In genomic region chr12:80023107-80024078, GRCm38 (mm10) we compare ENCODE assay signal across 8 mouse cellular contexts.
DNase-seq lines count a peak whose midpoint lies in the region; ATAC-seq and TF ChIP-seq lines count a peak whose summit lies in the region.

No protein-coding gene starts in this region.

- no peaks in the 10 kb centered on the region for H3K27me3 ChIP-seq in heart, embryonic 15.5 days
- H3K27me3 ChIP-seq in limb, embryonic 13.5 days = no peaks in the 10 kb centered on the region
- no peaks in the 10 kb centered on the region for H3K27me3 ChIP-seq in stomach, postnatal 0 days (ENCODE audit: control insufficient read depth, insufficient read depth, low read length)

- peaks cover 38% of the 10 kb centered on the region for H3K4me1 ChIP-seq in heart, embryonic 15.5 days (replicated peaks)
- H3K4me1 ChIP-seq in limb, embryonic 13.5 days = peaks cover 53% of the 10 kb centered on the region
- H3K4me1 ChIP-seq in stomach, postnatal 0 days (replicated peaks; ENCODE audit: control insufficient read depth, insufficient read depth) = peaks cover 6% of the 10 kb centered on the region

- 42% methylated on average over 18 of the region's 18 CpGs for WGBS in heart, embryonic 15.5 days
- 5% methylated on average over 18 of the region's 18 CpGs for WGBS in limb, embryonic 13.5 days
- 44% methylated on average over 13 of the region's 18 CpGs for WGBS in stomach, postnatal 0 days

- H3K4me3 ChIP-seq in heart, embryonic 15.5 days = no peak overlapping the region
- 0 out of 2 replicates have a peak overlapping the region, but pooled peaks have one; percentile 3 for H3K4me3 ChIP-seq in limb, embryonic 13.5 days
- H3K4me3 ChIP-seq in stomach, postnatal 0 days (ENCODE audit: low read depth, low read length) = no peak overlapping the region

- no peaks in the 10 kb centered on the region for H3K36me3 ChIP-seq in heart, embryonic 15.5 days
- no peaks in the 10 kb centered on the region for H3K36me3 ChIP-seq in limb, embryonic 13.5 days
- no peaks in the 10 kb centered on the region for H3K36me3 ChIP-seq in stomach, postnatal 0 days (ENCODE audit: control insufficient read depth, insufficient read depth, low read length)

- no peak overlapping the region for H3K9ac ChIP-seq in heart, embryonic 15.5 days
- H3K9ac ChIP-seq in limb, embryonic 13.5 days = no peak overlapping the region
- no peak overlapping the region for H3K9ac ChIP-seq in stomach, postnatal 0 days (ENCODE audit: low read length)

- ATAC-seq in heart, embryonic 15.5 days (replicated peaks; ENCODE audit: insufficient number of reproducible peaks, insufficient read depth, low FRiP score, low read depth) = peak; percentile 20; the same call in 1 of the 2 replicates
- ATAC-seq in limb, embryonic 13.5 days (ENCODE audit: low FRiP score, low read depth) = 0 out of 2 replicates have a peak, but pooled peaks have one; percentile 8
- no peak for ATAC-seq in stomach, postnatal 0 days (ENCODE audit: low FRiP score, low TSS enrichment)

- TF ChIP-seq CTCF in stomach, postnatal 0 days (IDR thresholded peaks at IDR 0.05; ENCODE audit: low read depth) = no peak

- H3K9me3 ChIP-seq in heart, embryonic 15.5 days (replicated peaks) = no peaks in the 10 kb centered on the region
- H3K9me3 ChIP-seq in limb, embryonic 13.5 days = 0 out of 2 replicates have a peak, but pooled peaks cover 3% of the 10 kb centered on the region
- no peaks in the 10 kb centered on the region for H3K9me3 ChIP-seq in stomach, postnatal 0 days (ENCODE audit: control insufficient read depth, low read length)

- peak; percentile 38 for DNase-seq in retina, embryonic 14.5 days (ENCODE audit: low spot score)
- DNase-seq in retina, postnatal 1 day = no peak
- DNase-seq in stomach, postnatal 0 days (ENCODE audit: low spot score) = no peak
- DNase-seq in urinary bladder, postnatal 4 days (ENCODE audit: low spot score in 2 of 2) = no peak
- DNase-seq in cerebellum, postnatal 14 days = no peak
- no peak for DNase-seq in adrenal gland, postnatal 10 days

- no peak for TF ChIP-seq EP300 in stomach, postnatal 0 days (optimal IDR thresholded peaks at IDR 0.05)

- H3K4me2 ChIP-seq in heart, embryonic 15.5 days = peak overlapping the region; percentile 35
- H3K4me2 ChIP-seq in limb, embryonic 13.5 days (replicated peaks) = peak overlapping the region; percentile 51
- H3K4me2 ChIP-seq in stomach, postnatal 0 days (replicated peaks; ENCODE audit: low read depth) = peak overlapping the region; percentile 23; the same call in 1 of the 2 replicates

- peak overlapping the region; percentile 57 for H3K27ac ChIP-seq in heart, embryonic 15.5 days
- H3K27ac ChIP-seq in limb, embryonic 13.5 days = peak overlapping the region; percentile 97
- H3K27ac ChIP-seq in stomach, postnatal 0 days (replicated peaks) = no peak overlapping the region
